Mouse (Mus musculus): Measurements from ENCODE around the gene Wdsub1.

DNA sequence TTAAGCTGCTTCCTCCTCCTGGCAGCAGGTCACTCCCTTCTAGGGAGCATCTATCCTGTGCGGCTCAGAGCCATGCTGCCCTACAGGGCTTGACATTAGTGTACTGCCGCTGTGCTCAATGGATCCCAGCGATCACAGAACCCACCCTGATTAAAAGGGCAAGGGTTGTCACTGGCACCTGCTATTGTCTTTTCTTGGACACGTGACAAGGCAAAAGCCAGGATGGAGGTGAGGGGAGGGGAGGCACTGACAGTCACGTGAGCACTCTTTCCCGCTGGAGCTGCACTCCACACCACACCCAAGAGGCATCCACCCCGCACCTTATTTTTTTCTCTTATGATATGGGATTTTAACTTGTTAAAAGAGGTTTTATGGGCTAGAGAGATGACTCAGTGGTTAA is 50.6 kb downstream of the Wdsub1 start:
- TF ChIP-seq POLR2A (IDR thresholded peaks at IDR 0.05; ENCODE audit: borderline replicate concordance, extremely low read depth, low read depth, low read length) = no peak
- TF ChIP-seq CTCF (IDR thresholded peaks at IDR 0.05; ENCODE audit: insufficient read depth, low read length) = no peak
